28 mouse cellular contexts compared by ENCODE assay signal in genomic region chr13:20045836-20046235, GRCm38 (mm10). TPM values are rescaled to one million over a fixed set of nuclear protein-coding genes. Genes with fewer than 3 reads are reported as not detected.
DNase-seq lines count a peak whose midpoint lies in the region; ATAC-seq and TF ChIP-seq lines count a peak whose summit lies in the region.
"Had no signal": no experiment of that assay in that cellular context is flagged by ENCODE, and none has a peak within 500 bp of the region (broad histone marks: within the 10 kb centered on the region; RNA-seq: fewer than 3 reads in every experiment).

No protein-coding gene starts in this region.

- no peak overlapping the region for H3K4me2 ChIP-seq in limb, embryonic 12.5 days
- no peak overlapping the region for H3K4me2 ChIP-seq in stomach, postnatal 0 days (replicated peaks; ENCODE audit: low read depth)
- H3K4me2 ChIP-seq: embryonic facial prominence, embryonic 15.5 days; forebrain, embryonic 13.5 days; heart, embryonic 11.5 days; hindbrain, embryonic 12.5 days; liver, embryonic 12.5 days; stomach, embryonic 15.5 days had no signal

- H3K9me3 ChIP-seq in limb, embryonic 12.5 days: no peaks in the 10 kb centered on the region
- no peaks in the 10 kb centered on the region for H3K9me3 ChIP-seq in limb, embryonic 10.5 days (replicated peaks)
- H3K9me3 ChIP-seq in stomach, postnatal 0 days (ENCODE audit: control insufficient read depth, low read length): no peaks in the 10 kb centered on the region
- H3K9me3 ChIP-seq: embryonic facial prominence, embryonic 15.5 days; forebrain, embryonic 13.5 days; hindbrain, embryonic 12.5 days; liver, embryonic 12.5 days; stomach, embryonic 15.5 days had no signal

- no peaks in the 10 kb centered on the region for H3K27me3 ChIP-seq in limb, embryonic 12.5 days
- no peaks in the 10 kb centered on the region; the same call in 1 of the 2 replicates for H3K27me3 ChIP-seq in limb, embryonic 10.5 days (ENCODE audit: low read depth, poor library complexity, severe bottlenecking)
- no peaks in the 10 kb centered on the region for H3K27me3 ChIP-seq in stomach, postnatal 0 days (ENCODE audit: control insufficient read depth, insufficient read depth, low read length)
- H3K27me3 ChIP-seq: embryonic facial prominence, embryonic 15.5 days; forebrain, embryonic 13.5 days; hindbrain, embryonic 12.5 days; liver, embryonic 12.5 days; Patski; stomach, embryonic 15.5 days had no signal

- 54% methylated on average over 5 of the region's 5 CpGs for WGBS in limb, embryonic 12.5 days
- 77% methylated on average over 5 of the region's 5 CpGs for WGBS in limb, embryonic 10.5 days
- 35% methylated on average over 5 of the region's 5 CpGs for WGBS in stomach, postnatal 0 days

- H3K4me3 ChIP-seq in limb, embryonic 12.5 days (replicated peaks): no peak overlapping the region
- no peak overlapping the region for H3K4me3 ChIP-seq in limb, embryonic 10.5 days
- H3K4me3 ChIP-seq in stomach, postnatal 0 days (ENCODE audit: low read depth, low read length): no peak overlapping the region
- H3K4me3 ChIP-seq: embryonic facial prominence, embryonic 15.5 days; forebrain, embryonic 13.5 days; hindbrain, embryonic 12.5 days; liver, embryonic 12.5 days; stomach, embryonic 15.5 days had no signal

- no peak for TF ChIP-seq EP300 in stomach, postnatal 0 days (optimal IDR thresholded peaks at IDR 0.05)

- H3K27ac ChIP-seq in limb, embryonic 12.5 days: peak overlapping the region; percentile 51; the same call in 1 of the 2 replicates
- no peak overlapping the region for H3K27ac ChIP-seq in limb, embryonic 10.5 days
- H3K27ac ChIP-seq in stomach, postnatal 0 days (replicated peaks): 0 out of 2 replicates have a peak overlapping the region, but pooled peaks have one; percentile 24
- H3K27ac ChIP-seq: embryonic facial prominence, embryonic 15.5 days; forebrain, embryonic 13.5 days; hindbrain, embryonic 12.5 days; hindbrain, postnatal 0 days; liver, embryonic 12.5 days; macrophage; stomach, embryonic 15.5 days had no signal

- no peak for TF ChIP-seq CTCF in stomach, postnatal 0 days (IDR thresholded peaks at IDR 0.05; ENCODE audit: low read depth)

- DNase-seq in limb, embryonic 10.5 days (ENCODE audit: low spot score): no peak
- peak; percentile 34 for DNase-seq in fat pad, adult 2 months (ENCODE audit: extremely low read depth, low read depth, low spot score)
- peak; percentile 27 for DNase-seq in lung, postnatal 14 days
- no peak for DNase-seq in stomach, postnatal 0 days (ENCODE audit: low spot score)
- no peak for DNase-seq in kidney, adult 18-20 months
- no peak for DNase-seq in gastrocnemius, postnatal 36 days
- DNase-seq: adrenal gland, postnatal 14 days; cerebellum, adult 18-20 months; cerebellum, postnatal 10 days; gastrocnemius, postnatal 10 days; heart, adult 11 months; heart, postnatal 36 days; kidney, postnatal 25 days; midbrain, embryonic 14.5 days; right cerebral cortex, postnatal 25 days; thymus, adult 18-20 months; thymus, postnatal 36 days had no signal

- intact Hi-C loops in gastrocnemius, postnatal 36 days (cut with DNase I): no loop called here

- no peaks in the 10 kb centered on the region; the same call in 1 of the 2 replicates for H3K4me1 ChIP-seq in limb, embryonic 12.5 days (replicated peaks)
- H3K4me1 ChIP-seq in limb, embryonic 10.5 days: no peaks in the 10 kb centered on the region
- H3K4me1 ChIP-seq in stomach, postnatal 0 days (replicated peaks; ENCODE audit: control insufficient read depth, insufficient read depth): no peaks in the 10 kb centered on the region
- H3K4me1 ChIP-seq: liver, embryonic 12.5 days; stomach, embryonic 15.5 days had no signal

- no peak overlapping the region for H3K9ac ChIP-seq in limb, embryonic 12.5 days (replicated peaks)
- H3K9ac ChIP-seq in stomach, postnatal 0 days (ENCODE audit: low read length): no peak overlapping the region
- H3K9ac ChIP-seq: embryonic facial prominence, embryonic 15.5 days; forebrain, embryonic 13.5 days; hindbrain, embryonic 12.5 days; liver, embryonic 12.5 days; stomach, embryonic 15.5 days had no signal

- ATAC-seq in limb, embryonic 12.5 days (ENCODE audit: insufficient number of reproducible peaks, insufficient read depth, low FRiP score, low TSS enrichment, low read depth): no peak
- ATAC-seq in stomach, postnatal 0 days (ENCODE audit: low FRiP score, low TSS enrichment): no peak
- ATAC-seq: forebrain, embryonic 13.5 days; hindbrain, postnatal 0 days; intestine, postnatal 0 days; liver, embryonic 12.5 days; Patski had no signal

- H3K36me3 ChIP-seq in limb, embryonic 12.5 days: no peaks in the 10 kb centered on the region
- no peaks in the 10 kb centered on the region for H3K36me3 ChIP-seq in limb, embryonic 10.5 days
- no peaks in the 10 kb centered on the region for H3K36me3 ChIP-seq in stomach, postnatal 0 days (ENCODE audit: control insufficient read depth, insufficient read depth, low read length)
- H3K36me3 ChIP-seq: embryonic facial prominence, embryonic 15.5 days; hindbrain, embryonic 12.5 days; liver, embryonic 12.5 days; stomach, embryonic 15.5 days had no signal

RNA-seq across cellular contexts. Expression of gene Elmo1, which starts 44.6 kb away (rescaled TPM):
- 8.0 and 8.3 TPM in 2 replicates for polyA plus RNA-seq in limb, embryonic 12.5 days (2016; fragmentation: Nextera tagmentation; extraction: Ambion mirVana)
- polyA plus RNA-seq in limb, embryonic 10.5 days (2016; fragmentation: Nextera tagmentation; extraction: Ambion mirVana): 7.1 and 9.1 TPM in 2 replicates
- polyA plus RNA-seq in stomach, postnatal 0 days (2015; fragmentation: Nextera tagmentation; extraction: Ambion mirVana): 4.9 and 5.0 TPM in 2 replicates
- total RNA-seq in gastrocnemius, postnatal 36 days (2021): 1 to 10 TPM; 4.3 to 5.2 TPM

Comparison
In these comparisons a context has a peak if more than half of its experiments do, and no peak if none do; other contexts are left out.
1. DNase-seq: peak in fat pad, adult 2 months (single experiment) and lung, postnatal 14 days (single experiment); none in limb, embryonic 10.5 days (single experiment), stomach, postnatal 0 days (single experiment), kidney, adult 18-20 months (single experiment) and gastrocnemius, postnatal 36 days (0 of 2).